Mouse (Mus musculus) cerebellum, adult 2 months (tissue): ENCODE measurements at regions not wholly inside any gene's neighbourhood (a gene's known extent, or its start where the extent isn't known, plus 50 kb on each side); places are given as distances from the start of the nearest gene placed in this dataset.

ENCODE experiments used
- CTCF ChIP-seq: fragments of 200-500 bp; IDR thresholded peaks from 2 replicates; pipeline ENCODE4 v1.5.1; 2011; ENCODE audit warnings: low read depth, mild to moderate bottlenecking, control low read depth, low read length, moderate library complexity, borderline replicate concordance; ENCODE audit not compliant: insufficient read depth
- POLR2A ChIP-seq: fragments of 200-500 bp; IDR thresholded peaks from 2 replicates; pipeline ENCODE4 v1.6.1; 2011; ENCODE audit warnings: low read length, control low read depth, borderline replicate concordance; ENCODE audit not compliant: insufficient read depth

- TF ChIP-seq CTCF (no peak), POLR2A (no peak)
Measured at GRCm38 (mm10) chr14:17089089-17089634, 270.2 kb upstream of the Rarb start.
